Mouse (Mus musculus) ES-Bruce4 (cell line): ENCODE results near the gene Mdh1. TPM values are rescaled to one million over a fixed set of nuclear protein-coding genes. Genes with fewer than 3 reads are reported as not detected.

Experiments
- H3K27ac ChIP-seq: 2 replicates; pipeline ENCODE4 v1.5.1; 2012; ENCODE audit warnings: low read length, inconsistent platforms; ENCODE audit not compliant: insufficient read depth
- H3K27me3 ChIP-seq: 2 replicates; pipeline ENCODE4 v1.6.1; 2012; ENCODE audit warnings: mild to moderate bottlenecking, low read length, inconsistent platforms; ENCODE audit not compliant: control insufficient read depth, poor library complexity, insufficient read depth, severe bottlenecking
- H3K36me3 ChIP-seq: 2 replicates; pipeline ENCODE4 v1.6.1; 2012; ENCODE audit warnings: inconsistent platforms, mild to moderate bottlenecking, low read length, moderate library complexity; ENCODE audit not compliant: control insufficient read depth, poor library complexity, insufficient read depth, severe bottlenecking
- H3K4me1 ChIP-seq: one replicate; pipeline ENCODE4 v1.8.1; 2011; ENCODE audit warnings: low read length; ENCODE audit not compliant: control insufficient read depth, insufficient read depth
- H3K4me3 ChIP-seq: 2 replicates; pipeline ENCODE4 v1.5.1; 2011; ENCODE audit warnings: low read depth, mild to moderate bottlenecking, low read length
- H3K9ac ChIP-seq: 2 replicates; pipeline ENCODE4 v1.6.1; 2012; ENCODE audit warnings: low read depth, mild to moderate bottlenecking, inconsistent platforms; ENCODE audit not compliant: poor library complexity, severe bottlenecking
- H3K9me3 ChIP-seq: replicated peaks from 2 replicates; pipeline ENCODE4 v1.6.1; 2012; ENCODE audit warnings: mild to moderate bottlenecking, low read length, inconsistent platforms; ENCODE audit not compliant: control insufficient read depth, poor library complexity, insufficient read depth, severe bottlenecking
- CTCF ChIP-seq: IDR thresholded peaks from one replicate; pipeline ENCODE4 v1.8.1; 2011; ENCODE audit warnings: low read depth, low read length
- EP300 ChIP-seq: IDR thresholded peaks from 2 replicates; pipeline ENCODE4 v1.6.1; 2011; ENCODE audit warnings: low read depth, low read length; ENCODE audit not compliant: insufficient read depth
- POLR2A ChIP-seq: IDR thresholded peaks from one replicate; pipeline ENCODE4 v1.8.1; 2011; ENCODE audit warnings: low read length; ENCODE audit not compliant: insufficient read depth
- polyA plus RNA-seq: library from polyadenylated mRNA; stranded (reverse); fragments of >200 nt; gene quantifications from 2 replicates; pipeline ENCODE4 v1.2.4, GENCODE M21; 2011; ENCODE audit warnings: low read depth; ENCODE audit not compliant: missing spikeins, insufficient read depth, insufficient read length

The Mdh1 gene
- polyA plus RNA-seq, 1 experiment, result 156 TPM

DNA sequence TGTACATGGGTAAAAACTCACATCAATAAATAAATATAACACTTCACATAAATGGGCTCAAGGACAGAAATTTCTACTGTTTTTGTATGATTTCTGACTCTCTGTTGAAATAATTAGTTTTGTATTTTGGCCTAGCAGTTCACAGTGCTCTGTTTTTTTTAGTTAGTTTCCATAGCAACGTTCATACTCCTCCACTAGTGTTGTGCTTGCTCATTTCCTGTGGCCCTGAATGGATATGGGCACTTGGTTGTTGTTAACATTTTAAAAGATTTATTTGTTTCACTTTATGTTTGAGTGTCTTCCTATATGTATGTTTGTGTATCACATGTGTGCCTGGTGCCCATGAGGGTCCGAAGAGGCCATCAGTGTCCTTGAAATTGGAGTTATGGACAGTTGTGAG lies 23.1 kb downstream of the Mdh1 start:
- Histone ChIP-seq H3K9ac (no peak overlapping the region), H3K27me3 (peaks cover 1% of the 10 kb centered on the region; the same call in 1 of the 2 replicates), H3K9me3 (no peaks in the 10 kb centered on the region), H3K36me3 (no peaks in the 10 kb centered on the region), H3K4me1 (no peaks in the 10 kb centered on the region), H3K27ac (no peak overlapping the region), H3K4me3 (no peak overlapping the region)
- TF ChIP-seq EP300 (no peak), CTCF (no peak), POLR2A (no peak)

DNA sequence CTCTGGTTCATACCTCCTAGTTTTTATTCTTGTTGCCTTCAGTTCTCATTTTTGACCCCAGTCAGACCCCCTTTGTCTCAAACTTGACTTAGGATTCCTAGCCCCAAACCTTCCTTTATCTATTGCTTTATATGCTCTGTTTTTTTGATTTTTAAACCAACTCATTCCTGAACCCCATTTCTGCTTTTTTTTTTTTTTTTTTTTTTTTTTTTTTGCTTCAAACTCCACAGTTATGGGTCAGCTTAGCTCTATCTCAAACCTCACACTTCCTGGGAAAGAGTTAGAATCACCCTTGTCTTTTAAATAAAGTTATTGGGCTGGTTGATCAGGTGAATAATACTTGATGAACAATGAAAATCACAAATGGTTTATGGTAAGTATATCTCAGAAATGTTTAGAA lies 24.6 kb downstream of the Mdh1 start:
- Histone ChIP-seq H3K9ac (no peak overlapping the region), H3K27ac (no peak overlapping the region), H3K4me3 (no peak overlapping the region), H3K27me3 (no peaks in the 10 kb centered on the region), H3K36me3 (no peaks in the 10 kb centered on the region), H3K9me3 (no peaks in the 10 kb centered on the region), H3K4me1 (no peaks in the 10 kb centered on the region)
- TF ChIP-seq CTCF, result no peak
- no peak for TF ChIP-seq EP300
- TF ChIP-seq POLR2A, result no peak

DNA sequence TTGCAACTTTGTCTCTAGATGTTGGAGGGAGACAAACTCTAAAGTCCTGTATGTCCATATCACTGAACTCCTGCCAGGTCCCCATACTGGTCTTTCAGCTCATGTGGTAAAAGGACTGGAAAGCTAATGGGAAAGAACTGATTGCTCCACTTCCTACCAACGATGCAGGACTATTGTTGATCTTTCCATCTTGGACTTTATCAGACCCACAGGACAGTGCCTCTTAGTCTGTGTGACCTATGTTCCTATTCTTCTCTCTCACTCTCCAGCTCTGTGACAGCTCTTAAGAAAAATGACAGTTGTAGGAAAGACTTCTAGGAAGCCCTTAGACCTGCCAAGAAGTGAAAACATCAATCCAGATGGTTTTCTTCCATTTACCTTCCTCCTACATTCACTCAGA lies 25.5 kb downstream of the Mdh1 start:
- no peak overlapping the region for H3K27ac ChIP-seq
- H3K4me1 ChIP-seq, result no peaks in the 10 kb centered on the region
- no peak overlapping the region for H3K4me3 ChIP-seq
- no peaks in the 10 kb centered on the region for H3K36me3 ChIP-seq
- no peaks in the 10 kb centered on the region for H3K9me3 ChIP-seq
- TF ChIP-seq EP300 (no peak), POLR2A (no peak), CTCF (no peak)
- H3K27me3 ChIP-seq, result no peaks in the 10 kb centered on the region
- no peak overlapping the region for H3K9ac ChIP-seq

DNA sequence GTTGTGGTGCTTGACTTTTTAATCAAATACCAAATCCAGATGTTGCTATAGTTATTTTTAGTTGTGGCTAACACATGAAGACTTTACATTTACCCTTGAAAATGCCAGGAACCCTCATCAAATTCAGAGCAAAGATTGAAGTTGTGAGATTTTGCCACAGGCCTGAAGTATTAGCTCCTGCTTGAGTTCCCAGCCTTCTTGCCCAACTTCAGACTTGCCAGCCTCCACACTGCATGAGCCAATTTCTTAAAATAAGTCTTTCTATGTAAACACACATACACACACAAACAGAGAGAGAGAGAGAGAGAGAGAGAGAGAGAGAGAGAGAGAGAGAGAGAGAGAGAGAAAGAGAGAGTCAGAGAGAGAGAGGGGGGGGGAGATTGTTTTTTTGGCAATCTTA lies 26.2 kb downstream of the Mdh1 start:
- Histone ChIP-seq H3K36me3 (no peaks in the 10 kb centered on the region), H3K27ac (no peak overlapping the region), H3K27me3 (no peaks in the 10 kb centered on the region), H3K9ac (no peak overlapping the region), H3K4me1 (no peaks in the 10 kb centered on the region), H3K4me3 (no peak overlapping the region), H3K9me3 (no peaks in the 10 kb centered on the region)
- TF ChIP-seq EP300 (no peak), POLR2A (no peak), CTCF (no peak)

DNA sequence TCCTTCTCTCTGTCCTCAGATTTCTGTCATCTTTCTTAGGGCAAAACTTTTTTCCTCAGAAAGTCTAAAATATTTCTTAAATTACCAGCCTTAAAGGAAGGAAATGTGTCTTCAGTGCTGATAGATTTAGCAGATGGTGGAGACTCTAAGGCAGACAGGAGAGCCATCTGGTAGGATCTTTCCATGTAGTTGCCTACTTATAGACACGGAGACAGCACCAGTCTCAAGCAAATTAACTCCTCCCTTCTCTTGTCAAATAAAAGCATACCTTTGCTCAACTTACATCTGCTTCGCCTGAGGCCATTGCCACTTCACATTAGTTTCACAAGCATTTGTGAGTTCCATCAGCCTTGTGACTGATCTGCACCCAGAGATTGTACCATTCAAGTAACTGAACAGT lies 27.1 kb downstream of the Mdh1 start:
- Histone ChIP-seq H3K27ac (no peak overlapping the region), H3K27me3 (no peaks in the 10 kb centered on the region), H3K4me3 (no peak overlapping the region), H3K9ac (no peak overlapping the region), H3K36me3 (no peaks in the 10 kb centered on the region), H3K4me1 (no peaks in the 10 kb centered on the region), H3K9me3 (no peaks in the 10 kb centered on the region)
- TF ChIP-seq EP300 (no peak), POLR2A (no peak), CTCF (no peak)

DNA sequence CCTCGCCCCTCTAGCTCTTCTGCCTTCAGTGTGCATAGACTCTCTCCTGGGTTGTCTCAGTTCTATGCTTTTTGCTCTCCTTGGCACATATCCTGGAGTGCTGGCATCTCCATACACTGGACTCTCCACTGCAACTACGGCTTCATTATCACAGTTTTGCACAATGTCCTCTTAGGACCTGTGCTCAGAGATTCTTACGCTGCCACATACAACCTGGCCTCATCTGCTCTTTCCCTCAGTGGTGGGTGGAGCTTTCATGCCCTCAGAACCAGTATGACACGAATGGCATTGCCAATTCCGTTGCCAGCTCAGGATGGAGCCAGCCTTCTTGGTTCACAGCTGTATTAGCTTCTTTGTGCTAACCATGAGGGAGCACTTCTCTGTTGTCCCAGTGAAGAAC lies 29.4 kb downstream of the Mdh1 start:
- H3K4me3 ChIP-seq, result no peak overlapping the region
- no peak for TF ChIP-seq EP300
- TF ChIP-seq CTCF, result no peak
- TF ChIP-seq POLR2A, result no peak
- H3K9me3 ChIP-seq, result no peaks in the 10 kb centered on the region
- no peaks in the 10 kb centered on the region for H3K36me3 ChIP-seq
- H3K9ac ChIP-seq, result no peak overlapping the region
- H3K27ac ChIP-seq, result no peak overlapping the region
- no peaks in the 10 kb centered on the region for H3K27me3 ChIP-seq
- no peaks in the 10 kb centered on the region for H3K4me1 ChIP-seq

DNA sequence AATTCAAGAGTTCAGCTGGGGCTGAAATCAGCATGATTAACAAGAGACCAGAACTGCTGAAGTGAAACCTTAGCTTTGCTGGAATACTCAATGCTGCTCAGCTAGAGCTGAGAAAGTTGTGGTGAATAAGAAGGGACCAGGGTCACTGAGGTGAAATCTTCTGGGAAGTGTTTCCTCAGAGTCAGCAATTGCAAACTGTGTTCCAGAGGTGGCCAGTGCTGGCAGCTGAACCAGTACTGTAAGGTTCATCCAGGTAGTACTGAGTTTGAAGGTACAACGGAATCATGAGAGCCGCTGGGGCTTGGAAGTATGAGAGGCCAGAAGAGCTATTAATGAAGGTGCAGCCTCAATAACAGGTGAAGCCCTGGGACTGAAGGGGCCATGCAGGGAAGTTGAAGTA lies 31.5 kb downstream of the Mdh1 start:
- no peaks in the 10 kb centered on the region for H3K4me1 ChIP-seq
- no peaks in the 10 kb centered on the region for H3K9me3 ChIP-seq
- no peak overlapping the region for H3K4me3 ChIP-seq
- TF ChIP-seq CTCF (no peak), POLR2A (no peak), EP300 (no peak)
- H3K27me3 ChIP-seq, result no peaks in the 10 kb centered on the region
- H3K27ac ChIP-seq, result no peak overlapping the region
- H3K9ac ChIP-seq, result no peak overlapping the region
- no peaks in the 10 kb centered on the region for H3K36me3 ChIP-seq
